Mouse (Mus musculus): ENCODE measurements at regions not wholly inside any gene's neighbourhood (a gene's known extent, or its start where the extent isn't known, plus 50 kb on each side); places are given as distances from the start of the nearest gene placed in this dataset.

GRCm38 (mm10) chr12:13703604-13704003 is 434.7 kb downstream of the Nbas start:
- TF ChIP-seq POLR2A (IDR thresholded peaks at IDR 0.05; ENCODE audit: insufficient read depth, low read depth, low read length) (no peak), CTCF (IDR thresholded peaks at IDR 0.05) (no peak), EP300 (IDR thresholded peaks at IDR 0.05; ENCODE audit: insufficient read depth, low read depth, low read length) (no peak)

Data from heart, adult 2 months (tissue).